Mouse (Mus musculus): ENCODE measurements at regions not wholly inside any gene's neighbourhood (a gene's known extent, or its start where the extent isn't known, plus 50 kb on each side); places are given as distances from the start of the nearest gene placed in this dataset.
A peak's percentile ranks its signal among the peaks of the same experiment; 100 is the strongest.

- DNase-seq (ENCODE audit: extremely low spot score), result no peak
Measured at GRCm38 (mm10) chr7:36095258-36096130, 292.7 kb upstream of the Zfp507 start.

GRCm38 (mm10) chr7:36091132-36091531 is 288.3 kb upstream of the Zfp507 start:
- no peak for DNase-seq (ENCODE audit: extremely low spot score)

GRCm38 (mm10) chr7:36090291-36091123 is 287.7 kb upstream of the Zfp507 start:
- peak; percentile 29 for DNase-seq (ENCODE audit: extremely low spot score)

GRCm38 (mm10) chr7:36087598-36087997 is 284.8 kb upstream of the Zfp507 start:
- no peak for DNase-seq (ENCODE audit: extremely low spot score)

GRCm38 (mm10) chr7:36078666-36079065 is 275.9 kb upstream of the Zfp507 start:
- no peak for DNase-seq (ENCODE audit: extremely low spot score)

- no peak for DNase-seq (ENCODE audit: extremely low spot score)
Measured at GRCm38 (mm10) chr7:36078089-36078654, 275.4 kb upstream of the Zfp507 start.

- no peak for DNase-seq (ENCODE audit: extremely low spot score)
Measured at GRCm38 (mm10) chr7:36077271-36077670, 274.5 kb upstream of the Zfp507 start.

GRCm38 (mm10) chr7:36076021-36076441 is 273.2 kb upstream of the Zfp507 start:
- peak; percentile 73 for DNase-seq (ENCODE audit: extremely low spot score)

GRCm38 (mm10) chr7:36071774-36072173 is 269.0 kb upstream of the Zfp507 start:
- DNase-seq (ENCODE audit: extremely low spot score), result peak; percentile 25

- DNase-seq (ENCODE audit: extremely low spot score), result no peak
Measured at GRCm38 (mm10) chr7:36066725-36067124, 263.9 kb upstream of the Zfp507 start.

- DNase-seq (ENCODE audit: extremely low spot score), result no peak
Measured at GRCm38 (mm10) chr7:36061679-36062078, 258.9 kb upstream of the Zfp507 start.

GRCm38 (mm10) chr7:36060426-36060825 is 257.6 kb upstream of the Zfp507 start:
- no peak for DNase-seq (ENCODE audit: extremely low spot score)

- DNase-seq (ENCODE audit: extremely low spot score), result no peak
Measured at GRCm38 (mm10) chr7:36046053-36046452, 243.2 kb upstream of the Zfp507 start.

GRCm38 (mm10) chr7:36031881-36032280 is 229.1 kb upstream of the Zfp507 start:
- DNase-seq (ENCODE audit: extremely low spot score), result no peak

GRCm38 (mm10) chr7:36023015-36023414 is 220.2 kb upstream of the Zfp507 start:
- DNase-seq (ENCODE audit: extremely low spot score), result no peak

GRCm38 (mm10) chr7:36022489-36022888 is 219.7 kb upstream of the Zfp507 start:
- no peak for DNase-seq (ENCODE audit: extremely low spot score)

- DNase-seq (ENCODE audit: extremely low spot score), result peak; percentile 39
Measured at GRCm38 (mm10) chr7:36016926-36017753, 214.3 kb upstream of the Zfp507 start.

- DNase-seq (ENCODE audit: extremely low spot score), result no peak
Measured at GRCm38 (mm10) chr7:35996609-35997008, 193.8 kb upstream of the Zfp507 start.

- DNase-seq (ENCODE audit: extremely low spot score), result no peak
Measured at GRCm38 (mm10) chr7:35992511-35992910, 189.7 kb upstream of the Zfp507 start.

GRCm38 (mm10) chr7:35991141-35991540 is 188.3 kb upstream of the Zfp507 start:
- DNase-seq (ENCODE audit: extremely low spot score), result no peak

- DNase-seq (ENCODE audit: extremely low spot score), result no peak
Measured at GRCm38 (mm10) chr7:35989456-35989855, 186.7 kb upstream of the Zfp507 start.

Measured in embryo, embryonic 9.5 days (tissue).